Mouse (Mus musculus) ES-Bruce4 (cell line): ENCODE data around the gene Podnl1.

Experiments used
- CTCF ChIP-seq: IDR thresholded peaks from one replicate; pipeline ENCODE4 v1.8.1; 2011; ENCODE audit warnings: low read depth, low read length
- POLR2A ChIP-seq: IDR thresholded peaks from one replicate; pipeline ENCODE4 v1.8.1; 2011; ENCODE audit warnings: low read length; ENCODE audit not compliant: insufficient read depth

DNA sequence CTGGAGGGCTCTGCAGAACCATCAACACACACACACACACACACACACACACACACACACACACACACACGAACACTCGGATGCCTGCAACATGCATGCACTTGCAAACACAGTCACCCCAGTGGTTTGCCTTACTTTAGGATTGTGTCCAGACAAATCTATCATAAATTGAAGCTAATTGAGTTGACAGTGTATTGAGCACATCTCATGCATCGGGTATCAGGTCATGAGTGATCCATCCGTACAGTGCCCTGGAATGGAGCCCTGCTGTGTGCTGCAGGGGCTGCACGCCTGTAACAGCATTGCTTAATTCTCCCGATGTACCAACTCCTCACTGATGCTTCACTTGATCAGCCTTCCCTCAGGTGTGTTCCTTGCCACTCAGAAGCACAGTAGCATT, 10.1 kb upstream of the Podnl1 start:
- TF ChIP-seq POLR2A (no peak), CTCF (no peak)
